Mouse (Mus musculus): ENCODE measurements around the gene Rbm7. TPM values are rescaled to one million over a fixed set of nuclear protein-coding genes. Genes with fewer than 3 reads are reported as not detected.

Rbm7 gene
- total and polyA plus RNA-seq, 3 experiments, result 73.4 to 220 (median 91.9) TPM

- DNase-seq (ENCODE audit: extremely low read depth), result no peak
- Histone ChIP-seq H3K9me3 (replicated peaks; ENCODE audit: low read length) (peaks cover 5% of the 10 kb centered on the region), H3K4me3 (replicated peaks in 1 of 3; ENCODE audit: low read depth in 2 of 3, low read length in 2 of 3, poor library complexity in 1 of 3) (no peak overlapping the region), H3K9ac (ENCODE audit: insufficient read depth, low read depth) (no peak overlapping the region; the same call in 1 of the 2 replicates), H3K27me3 (replicated peaks) (no peaks in the 10 kb centered on the region), H3K4me2 (ENCODE audit: insufficient read depth, low read depth, poor library complexity, severe bottlenecking) (no peak overlapping the region), H3K36me3 (replicated peaks in 1 of 2; ENCODE audit: control insufficient read depth in 1 of 2, insufficient read depth in 1 of 2, low read length in 1 of 2) (no peaks in the 10 kb centered on the region), H3K27ac (ENCODE audit: insufficient read depth, low read depth) (no peak overlapping the region), H3K4me1 (ENCODE audit: control insufficient read depth in 1 of 2, insufficient read depth in 2 of 2) (no peaks in the 10 kb centered on the region), H3K79me2 (replicated peaks; ENCODE audit: control insufficient read depth, extremely low read depth, insufficient read depth, poor library complexity, severe bottlenecking) (no peaks in the 10 kb centered on the region)
- dilution Hi-C loops (cut with MboI; ENCODE audit: extremely low pct_ligation_motif_present, extremely low pct_unique_long_range_greater_than_20kb, low sequenced_read_pairs), result no loop called here
- in situ Hi-C loops (cut with MboI; ENCODE audit: low pct_ligation_motif_present, low pct_unique_long_range_greater_than_20kb, low sequenced_read_pairs), result no loop called here
- TF ChIP-seq E2F4 (IDR thresholded peaks at IDR 0.05; ENCODE audit: insufficient replicate concordance, low read depth, low read length) (no peak), ETS1 (conservative IDR thresholded peaks at IDR 0.05; ENCODE audit: low read depth, low read length) (no peak), PAX5 (IDR thresholded peaks at IDR 0.05; ENCODE audit: low read length) (no peak), USF2 (conservative IDR thresholded peaks at IDR 0.05; ENCODE audit: low read depth, low read length) (no peak), ZNF384 (IDR thresholded peaks at IDR 0.05; ENCODE audit: low read depth, low read length) (no peak), POLR2AphosphoS2 (IDR thresholded peaks at IDR 0.05; ENCODE audit: low read depth, low read length) (no peak), TCF12 (IDR thresholded peaks at IDR 0.05; ENCODE audit: low read depth, low read length) (no peak), ZC3H11A (IDR thresholded peaks at IDR 0.05; ENCODE audit: low read depth, low read length) (no peak), RCOR1 (conservative IDR thresholded peaks at IDR 0.05; ENCODE audit: low read depth, low read length) (no peak), JUN (IDR thresholded peaks at IDR 0.05; ENCODE audit: insufficient read depth, low read depth, low read length) (no peak), HCFC1 (IDR thresholded peaks at IDR 0.05; ENCODE audit: low read depth, low read length) (no peak), MEF2A (IDR thresholded peaks at IDR 0.05; ENCODE audit: borderline replicate concordance, low read depth, low read length) (no peak), NRF1 (IDR thresholded peaks at IDR 0.05; ENCODE audit: low read depth, low read length) (no peak), KAT2A (IDR thresholded peaks at IDR 0.05; ENCODE audit: insufficient replicate concordance, low read length) (no peak), NELFE (IDR thresholded peaks at IDR 0.05; ENCODE audit: low read depth, low read length) (no peak), RAD21 (IDR thresholded peaks at IDR 0.05; ENCODE audit: low read depth, low read length) (no peak), USF1 (IDR thresholded peaks at IDR 0.05; ENCODE audit: low read depth, low read length) (no peak), ELF1 (IDR thresholded peaks at IDR 0.05; ENCODE audit: low read depth, low read length) (no peak)
Observed at GRCm38 (mm10) chr9:48504741-48505365, 9.8 kb upstream of the Rbm7 start.

- Histone ChIP-seq H3K36me3 (replicated peaks in 1 of 2; ENCODE audit: control insufficient read depth in 1 of 2, insufficient read depth in 1 of 2, low read length in 1 of 2) (no peaks in the 10 kb centered on the region), H3K9me3 (replicated peaks; ENCODE audit: low read length) (no peaks in the 10 kb centered on the region), H3K4me2 (ENCODE audit: insufficient read depth, low read depth, poor library complexity, severe bottlenecking) (no peak overlapping the region), H3K27me3 (replicated peaks) (no peaks in the 10 kb centered on the region), H3K4me3 (replicated peaks in 1 of 3; ENCODE audit: low read depth in 2 of 3, low read length in 2 of 3, poor library complexity in 1 of 3) (no peak overlapping the region), H3K27ac (ENCODE audit: insufficient read depth, low read depth) (no peak overlapping the region), H3K79me2 (replicated peaks; ENCODE audit: control insufficient read depth, extremely low read depth, insufficient read depth, poor library complexity, severe bottlenecking) (no peaks in the 10 kb centered on the region), H3K9ac (ENCODE audit: insufficient read depth, low read depth) (no peak overlapping the region), H3K4me1 (ENCODE audit: control insufficient read depth in 1 of 2, insufficient read depth in 2 of 2) (no peaks in the 10 kb centered on the region)
- TF ChIP-seq EP300 (IDR thresholded peaks at IDR 0.05; ENCODE audit: low read length) (no peak), ZMIZ1 (IDR thresholded peaks at IDR 0.05; ENCODE audit: low read depth, low read length) (no peak), POLR2A (IDR thresholded peaks at IDR 0.05; ENCODE audit: low read depth, low read length) (no peak), UBTF (IDR thresholded peaks at IDR 0.05; ENCODE audit: low read depth, low read length) (no peak), MAFK (IDR thresholded peaks at IDR 0.05; ENCODE audit: insufficient replicate concordance, low read length) (no peak), NELFE (IDR thresholded peaks at IDR 0.05; ENCODE audit: low read depth, low read length) (no peak), MXI1 (IDR thresholded peaks at IDR 0.05; ENCODE audit: low read depth, low read length) (no peak), MYC (IDR thresholded peaks at IDR 0.05; ENCODE audit: low read depth, low read length) (no peak)
- no peak for DNase-seq (ENCODE audit: extremely low read depth)
- dilution Hi-C loops (cut with MboI; ENCODE audit: extremely low pct_ligation_motif_present, extremely low pct_unique_long_range_greater_than_20kb, low sequenced_read_pairs), result no loop called here
- in situ Hi-C loops (cut with MboI; ENCODE audit: low pct_ligation_motif_present, low pct_unique_long_range_greater_than_20kb, low sequenced_read_pairs), result no loop called here
Observed at GRCm38 (mm10) chr9:48503001-48503400, 7.9 kb upstream of the Rbm7 start.

Data from CH12.LX (cell line).